Mouse (Mus musculus): Measurements from ENCODE around the gene Igsf21.
A peak's percentile ranks its signal among the peaks of the same experiment; 100 is the strongest.

The Igsf21 gene

GRCm38 (mm10) chr4:140053042-140053441, 193.5 kb downstream of the Igsf21 start:
- no peak for DNase-seq (ENCODE audit: low read depth, low spot score)

- no peak for DNase-seq (ENCODE audit: low read depth, low spot score)
Measured at GRCm38 (mm10) chr4:140052575-140052974, 194.0 kb downstream of the Igsf21 start.

- no peak for DNase-seq (ENCODE audit: low read depth, low spot score)
Measured at GRCm38 (mm10) chr4:140047807-140048362, 198.7 kb downstream of the Igsf21 start.

- DNase-seq (ENCODE audit: low read depth, low spot score): no peak
Measured at GRCm38 (mm10) chr4:140043953-140044352, 202.6 kb downstream of the Igsf21 start.

GRCm38 (mm10) chr4:140038586-140039411, 207.8 kb downstream of the Igsf21 start:
- no peak for DNase-seq (ENCODE audit: low read depth, low spot score)

GRCm38 (mm10) chr4:140037784-140038387, 208.7 kb downstream of the Igsf21 start:
- no peak for DNase-seq (ENCODE audit: low read depth, low spot score)

GRCm38 (mm10) chr4:140035232-140035631, 211.4 kb downstream of the Igsf21 start:
- no peak for DNase-seq (ENCODE audit: low read depth, low spot score)

GRCm38 (mm10) chr4:140033394-140033793, 213.2 kb downstream of the Igsf21 start:
- peak; percentile 43 for DNase-seq (ENCODE audit: low read depth, low spot score)

GRCm38 (mm10) chr4:140030415-140030814, 216.2 kb downstream of the Igsf21 start:
- DNase-seq (ENCODE audit: low read depth, low spot score): peak; percentile 30

- DNase-seq (ENCODE audit: low read depth, low spot score): no peak
Measured at GRCm38 (mm10) chr4:140030040-140030386, 216.6 kb downstream of the Igsf21 start.

GRCm38 (mm10) chr4:140029324-140030039, 217.1 kb downstream of the Igsf21 start:
- DNase-seq (ENCODE audit: low read depth, low spot score): no peak

- DNase-seq (ENCODE audit: low read depth, low spot score): no peak
Measured at GRCm38 (mm10) chr4:140023833-140024232, 222.8 kb downstream of the Igsf21 start.

GRCm38 (mm10) chr4:140015916-140016315, 230.7 kb downstream of the Igsf21 start:
- no peak for DNase-seq (ENCODE audit: low read depth, low spot score)

GRCm38 (mm10) chr4:140010728-140011470, 235.7 kb downstream of the Igsf21 start:
- no peak for DNase-seq (ENCODE audit: low read depth, low spot score)

- DNase-seq (ENCODE audit: low read depth, low spot score): no peak
Measured at GRCm38 (mm10) chr4:140004932-140005331, 241.7 kb downstream of the Igsf21 start.

GRCm38 (mm10) chr4:140004170-140004569, 242.4 kb downstream of the Igsf21 start:
- DNase-seq (ENCODE audit: low read depth, low spot score): no peak

GRCm38 (mm10) chr4:140002069-140002468, 244.5 kb downstream of the Igsf21 start:
- DNase-seq (ENCODE audit: low read depth, low spot score): no peak

- DNase-seq (ENCODE audit: low read depth, low spot score): no peak
Measured at GRCm38 (mm10) chr4:140000911-140001310, 245.7 kb downstream of the Igsf21 start.

GRCm38 (mm10) chr4:139999033-139999432, 247.6 kb downstream of the Igsf21 start:
- no peak for DNase-seq (ENCODE audit: low read depth, low spot score)

GRCm38 (mm10) chr4:139995659-139996058, 250.9 kb downstream of the Igsf21 start:
- no peak for DNase-seq (ENCODE audit: low read depth, low spot score)

- no peak for DNase-seq (ENCODE audit: low read depth, low spot score)
Measured at GRCm38 (mm10) chr4:139993111-139993755, 253.4 kb downstream of the Igsf21 start.

Measured in retina, adult 2 months (tissue).